Mouse (Mus musculus): ENCODE data around the gene Ccdc115.

Gene Ccdc115

GRCm38 (mm10) chr1:34439215-34439960, at the start of gene Ccdc115, which contains the start of gene Imp4:
Gene Ccdc115, minus strand, starts transcription at chr1:34439672.
Gene Imp4, plus strand, starts transcription at chr1:34439851.
- peak; percentile 97 for DNase-seq

GRCm38 (mm10) chr1:34487383-34487782, 47.9 kb upstream of the Ccdc115 start:
- no peak for DNase-seq

GRCm38 (mm10) chr1:34485461-34486188, 46.2 kb upstream of the Ccdc115 start:
- peak; percentile 48 for DNase-seq

GRCm38 (mm10) chr1:34484470-34484869, 45.0 kb upstream of the Ccdc115 start:
- no peak for DNase-seq

- DNase-seq: no peak
Observed at GRCm38 (mm10) chr1:34481920-34482669, 42.6 kb upstream of the Ccdc115 start.

GRCm38 (mm10) chr1:34480801-34481200, 41.3 kb upstream of the Ccdc115 start:
- DNase-seq: no peak

- DNase-seq: no peak
Observed at GRCm38 (mm10) chr1:34478891-34479655, 39.6 kb upstream of the Ccdc115 start.

GRCm38 (mm10) chr1:34472427-34473300, 33.2 kb upstream of the Ccdc115 start:
- peak; percentile 73 for DNase-seq

GRCm38 (mm10) chr1:34469801-34470200, 30.3 kb upstream of the Ccdc115 start:
- no peak for DNase-seq

- DNase-seq: no peak
Observed at GRCm38 (mm10) chr1:34468500-34468899, 29.0 kb upstream of the Ccdc115 start.

GRCm38 (mm10) chr1:34468051-34468450, 28.6 kb upstream of the Ccdc115 start:
- DNase-seq: no peak

- DNase-seq: no peak
Observed at GRCm38 (mm10) chr1:34465445-34465844, 26.0 kb upstream of the Ccdc115 start.

GRCm38 (mm10) chr1:34464310-34464817, 24.9 kb upstream of the Ccdc115 start:
- DNase-seq: no peak

- peak; percentile 85 for DNase-seq
Observed at GRCm38 (mm10) chr1:34462766-34463165, 23.3 kb upstream of the Ccdc115 start.

- no peak for DNase-seq
Observed at GRCm38 (mm10) chr1:34460061-34460441, 20.6 kb upstream of the Ccdc115 start.

GRCm38 (mm10) chr1:34459284-34460060, 20.0 kb upstream of the Ccdc115 start, which contains the start of gene Ptpn18:
Gene Ptpn18, plus strand, starts transcription at chr1:34459762.
- DNase-seq: peak; percentile 92

GRCm38 (mm10) chr1:34458431-34458830, 19.0 kb upstream of the Ccdc115 start:
- DNase-seq: no peak

- DNase-seq: no peak
Observed at GRCm38 (mm10) chr1:34443124-34443523, 3.7 kb upstream of the Ccdc115 start.

GRCm38 (mm10) chr1:34439961-34440630, 624 bp upstream of the Ccdc115 start:
- DNase-seq: no peak
